Mouse (Mus musculus): ENCODE measurements around the gene Srgap1. TPM values are rescaled to one million over a fixed set of nuclear protein-coding genes. Genes with fewer than 3 reads are reported as not detected.

Srgap1 gene
- polyA plus RNA-seq (2015; fragmentation: Nextera tagmentation; extraction: Ambion mirVana): 40.1 and 40.9 TPM in 2 replicates

- under 1% methylated on average over 42 of the region's 79 CpGs for WGBS
- Histone ChIP-seq H3K27ac (peak within 1 kb of the TSS; percentile 96), H3K27me3 (no peaks in the 10 kb centered on the region), H3K4me3 (replicated peaks) (peak within 1 kb of the TSS; percentile 78), H3K4me1 (replicated peaks) (peaks cover 29% of the 10 kb centered on the region), H3K36me3 (peaks cover 10% of the 10 kb centered on the region), H3K4me2 (replicated peaks) (peak within 1 kb of the TSS; percentile 73), H3K9me3 (no peaks in the 10 kb centered on the region), H3K9ac (replicated peaks) (peak within 1 kb of the TSS; percentile 95)
- peak; percentile 85 for ATAC-seq
Measured at GRCm38 (mm10) chr10:122046904-122047726, at the start of gene Srgap1. Srgap1 (minus strand) TSS chr10:122047315.

GRCm38 (mm10) chr10:122096462-122096979, 49.4 kb upstream of the Srgap1 start:
- H3K4me1 ChIP-seq (replicated peaks): peaks cover 12% of the 10 kb centered on the region
- peak; percentile 87 for ATAC-seq
- peak overlapping the region; percentile 90 for H3K9ac ChIP-seq (replicated peaks)
- peak overlapping the region; percentile 89 for H3K27ac ChIP-seq
- H3K4me2 ChIP-seq (replicated peaks): peak overlapping the region; percentile 79
- peaks cover 2% of the 10 kb centered on the region; the same call in 1 of the 2 replicates for H3K36me3 ChIP-seq
- H3K27me3 ChIP-seq: no peaks in the 10 kb centered on the region
- H3K9me3 ChIP-seq: no peaks in the 10 kb centered on the region
- peak overlapping the region; percentile 74 for H3K4me3 ChIP-seq (replicated peaks)
- under 1% methylated on average over 47 of the region's 48 CpGs for WGBS

GRCm38 (mm10) chr10:122090472-122090871, 43.4 kb upstream of the Srgap1 start:
- Histone ChIP-seq H3K4me3 (replicated peaks) (no peak overlapping the region), H3K9me3 (peaks cover 12% of the 10 kb centered on the region), H3K36me3 (peaks cover 32% of the 10 kb centered on the region), H3K9ac (replicated peaks) (no peak overlapping the region), H3K27ac (no peak overlapping the region), H3K4me1 (replicated peaks) (peaks cover 3% of the 10 kb centered on the region; the same call in 1 of the 2 replicates), H3K4me2 (replicated peaks) (no peak overlapping the region), H3K27me3 (no peaks in the 10 kb centered on the region)
- ATAC-seq: no peak
- 96% methylated on average over 1 of the region's 1 CpGs for WGBS

GRCm38 (mm10) chr10:122081352-122081751, 34.2 kb upstream of the Srgap1 start:
- Histone ChIP-seq H3K4me3 (replicated peaks) (no peak overlapping the region), H3K4me1 (replicated peaks) (no peaks in the 10 kb centered on the region), H3K9ac (replicated peaks) (no peak overlapping the region), H3K4me2 (replicated peaks) (no peak overlapping the region), H3K27me3 (no peaks in the 10 kb centered on the region), H3K9me3 (0 out of 2 replicates have a peak, but pooled peaks cover 9% of the 10 kb centered on the region), H3K36me3 (peaks cover 18% of the 10 kb centered on the region), H3K27ac (no peak overlapping the region)
- WGBS: 97% methylated on average over 1 of the region's 1 CpGs
- ATAC-seq: no peak

GRCm38 (mm10) chr10:122069153-122069552, 22.0 kb upstream of the Srgap1 start:
- H3K27ac ChIP-seq: no peak overlapping the region
- no peak overlapping the region for H3K4me3 ChIP-seq (replicated peaks)
- H3K9me3 ChIP-seq: no peaks in the 10 kb centered on the region
- H3K9ac ChIP-seq (replicated peaks): no peak overlapping the region
- H3K4me2 ChIP-seq (replicated peaks): no peak overlapping the region
- no peak for ATAC-seq
- H3K27me3 ChIP-seq: no peaks in the 10 kb centered on the region
- H3K36me3 ChIP-seq: no peaks in the 10 kb centered on the region
- no peaks in the 10 kb centered on the region for H3K4me1 ChIP-seq (replicated peaks)

GRCm38 (mm10) chr10:122055826-122056225, 8.7 kb upstream of the Srgap1 start:
- ATAC-seq: no peak
- Histone ChIP-seq H3K4me3 (replicated peaks) (no peak overlapping the region), H3K4me2 (replicated peaks) (no peak overlapping the region), H3K9ac (replicated peaks) (no peak overlapping the region), H3K9me3 (no peaks in the 10 kb centered on the region), H3K36me3 (no peaks in the 10 kb centered on the region), H3K4me1 (replicated peaks) (no peaks in the 10 kb centered on the region), H3K27ac (no peak overlapping the region), H3K27me3 (no peaks in the 10 kb centered on the region)
- 85% methylated on average over 6 of the region's 6 CpGs for WGBS

GRCm38 (mm10) chr10:122054535-122054934, 7.4 kb upstream of the Srgap1 start:
- no peak overlapping the region for H3K27ac ChIP-seq
- H3K27me3 ChIP-seq: no peaks in the 10 kb centered on the region
- no peak overlapping the region for H3K9ac ChIP-seq (replicated peaks)
- no peaks in the 10 kb centered on the region for H3K36me3 ChIP-seq
- H3K9me3 ChIP-seq: no peaks in the 10 kb centered on the region
- ATAC-seq: peak; percentile 81
- no peaks in the 10 kb centered on the region for H3K4me1 ChIP-seq (replicated peaks)
- H3K4me3 ChIP-seq (replicated peaks): no peak overlapping the region
- 14% methylated on average over 8 of the region's 8 CpGs for WGBS
- no peak overlapping the region for H3K4me2 ChIP-seq (replicated peaks)

- Histone ChIP-seq H3K27ac (no peak overlapping the region), H3K4me1 (replicated peaks) (no peaks in the 10 kb centered on the region), H3K9ac (replicated peaks) (no peak overlapping the region), H3K4me3 (replicated peaks) (no peak overlapping the region), H3K4me2 (replicated peaks) (no peak overlapping the region), H3K27me3 (no peaks in the 10 kb centered on the region), H3K9me3 (no peaks in the 10 kb centered on the region), H3K36me3 (no peaks in the 10 kb centered on the region)
- no peak for ATAC-seq
- 39% methylated on average over 6 of the region's 6 CpGs for WGBS
Measured at GRCm38 (mm10) chr10:122051831-122052230, 4.7 kb upstream of the Srgap1 start.

GRCm38 (mm10) chr10:122047727-122048365, 731 bp upstream of the Srgap1 start:
- Histone ChIP-seq H3K4me1 (replicated peaks) (peaks cover 25% of the 10 kb centered on the region), H3K4me3 (replicated peaks) (peak overlapping the region; percentile 78), H3K9me3 (no peaks in the 10 kb centered on the region), H3K27ac (peak overlapping the region; percentile 96), H3K36me3 (peaks cover 2% of the 10 kb centered on the region; the same call in 1 of the 2 replicates), H3K9ac (replicated peaks) (peak overlapping the region; percentile 95), H3K4me2 (replicated peaks) (peak overlapping the region; percentile 73), H3K27me3 (no peaks in the 10 kb centered on the region)
- peak; percentile 82 for ATAC-seq
- WGBS: 18% methylated on average over 29 of the region's 44 CpGs

- no peak for ATAC-seq
- H3K27me3 ChIP-seq: no peaks in the 10 kb centered on the region
- peak overlapping the region; percentile 95 for H3K9ac ChIP-seq (replicated peaks)
- H3K36me3 ChIP-seq: peaks cover 10% of the 10 kb centered on the region
- H3K4me3 ChIP-seq (replicated peaks): peak overlapping the region; percentile 78
- H3K9me3 ChIP-seq: no peaks in the 10 kb centered on the region
- H3K4me1 ChIP-seq (replicated peaks): peaks cover 29% of the 10 kb centered on the region
- peak overlapping the region; percentile 96 for H3K27ac ChIP-seq
- H3K4me2 ChIP-seq (replicated peaks): peak overlapping the region; percentile 73
- WGBS: under 1% methylated on average over 13 of the region's 13 CpGs
Measured at GRCm38 (mm10) chr10:122046511-122046903, 608 bp downstream of the Srgap1 start.

- peak overlapping the region; percentile 73 for H3K4me2 ChIP-seq (replicated peaks)
- H3K9me3 ChIP-seq: no peaks in the 10 kb centered on the region
- H3K36me3 ChIP-seq: peaks cover 12% of the 10 kb centered on the region
- H3K4me1 ChIP-seq (replicated peaks): peaks cover 29% of the 10 kb centered on the region
- WGBS: 6% methylated on average over 9 of the region's 9 CpGs
- peak overlapping the region; percentile 78 for H3K4me3 ChIP-seq (replicated peaks)
- no peaks in the 10 kb centered on the region for H3K27me3 ChIP-seq
- ATAC-seq: peak; percentile 18
- H3K27ac ChIP-seq: peak overlapping the region; percentile 96
- peak overlapping the region; percentile 95 for H3K9ac ChIP-seq (replicated peaks)
Measured at GRCm38 (mm10) chr10:122045946-122046345, 1.2 kb downstream of the Srgap1 start.

- Histone ChIP-seq H3K27me3 (no peaks in the 10 kb centered on the region), H3K4me2 (replicated peaks) (peak overlapping the region; percentile 73), H3K4me3 (replicated peaks) (peak overlapping the region; percentile 78), H3K27ac (peak overlapping the region; percentile 70), H3K36me3 (peaks cover 15% of the 10 kb centered on the region), H3K9ac (replicated peaks) (peak overlapping the region; percentile 95), H3K9me3 (no peaks in the 10 kb centered on the region; the same call in 1 of the 2 replicates), H3K4me1 (replicated peaks) (peaks cover 29% of the 10 kb centered on the region)
- 39% methylated on average over 4 of the region's 4 CpGs for WGBS
- no peak for ATAC-seq
Measured at GRCm38 (mm10) chr10:122044926-122045325, 2.2 kb downstream of the Srgap1 start.

Data from midbrain, embryonic 13.5 days (tissue).